Mouse (Mus musculus) E14TG2a.4 (cell line): ENCODE measurements around the gene Ubac2.

Experiments
- CTCF ChIP-seq: conservative IDR thresholded peaks from 2 replicates; pipeline ENCODE4 v1.5.1; 2014; ENCODE audit warnings: low read length
- NANOG ChIP-seq: IDR thresholded peaks from 2 replicates; pipeline ENCODE4 v1.6.1; 2014; ENCODE audit warnings: borderline replicate concordance, low read length, mixed read lengths
- POU5F1 ChIP-seq: IDR thresholded peaks from 2 replicates; pipeline ENCODE4 v1.6.1; 2014; ENCODE audit warnings: low read length, borderline replicate concordance

DNA sequence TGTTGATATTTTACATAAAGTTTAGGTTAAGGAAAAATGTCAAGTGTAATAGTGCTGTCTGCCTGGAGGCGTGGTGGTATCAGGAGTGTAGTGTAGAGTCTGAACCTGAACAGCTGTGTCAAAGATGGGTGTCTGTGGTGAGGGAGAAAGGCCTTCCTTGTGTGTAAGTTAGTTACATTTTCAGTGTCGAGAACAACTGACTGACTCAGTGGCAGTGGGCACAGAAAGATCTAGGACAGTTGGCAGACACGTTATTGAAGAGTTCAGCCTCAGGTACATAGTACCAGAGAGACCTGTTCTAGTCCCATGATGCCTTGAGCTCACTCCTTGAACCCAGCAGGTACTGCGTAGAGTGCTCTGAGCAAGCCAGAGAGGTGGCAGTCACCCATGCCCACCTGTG is 87.0 kb downstream of the Ubac2 start:
- TF ChIP-seq CTCF (no peak), NANOG (no peak), POU5F1 (no peak)
